Mouse (Mus musculus): ENCODE data around the gene Rnf41.

Gene Rnf41

DNA sequence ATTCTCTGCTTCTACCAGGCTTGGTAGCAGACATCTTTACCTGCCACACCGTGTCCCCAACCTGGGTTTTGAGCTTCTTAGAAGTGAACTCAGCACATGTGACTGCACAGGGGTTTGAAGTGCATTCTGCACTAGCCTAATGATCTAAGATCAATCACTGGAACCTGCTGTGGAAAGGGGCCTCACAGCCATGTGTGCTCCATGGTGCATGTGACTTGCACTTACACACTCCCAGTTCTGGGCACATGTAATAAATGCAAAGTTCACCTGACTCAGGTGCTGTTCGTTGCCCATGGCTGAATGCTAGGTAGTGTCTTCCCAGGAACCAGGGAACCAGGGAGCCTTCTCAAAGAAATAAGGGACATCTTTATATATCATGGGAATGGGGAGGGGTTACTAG, 22.0 kb downstream of the Rnf41 start:
- no peak for DNase-seq

DNA sequence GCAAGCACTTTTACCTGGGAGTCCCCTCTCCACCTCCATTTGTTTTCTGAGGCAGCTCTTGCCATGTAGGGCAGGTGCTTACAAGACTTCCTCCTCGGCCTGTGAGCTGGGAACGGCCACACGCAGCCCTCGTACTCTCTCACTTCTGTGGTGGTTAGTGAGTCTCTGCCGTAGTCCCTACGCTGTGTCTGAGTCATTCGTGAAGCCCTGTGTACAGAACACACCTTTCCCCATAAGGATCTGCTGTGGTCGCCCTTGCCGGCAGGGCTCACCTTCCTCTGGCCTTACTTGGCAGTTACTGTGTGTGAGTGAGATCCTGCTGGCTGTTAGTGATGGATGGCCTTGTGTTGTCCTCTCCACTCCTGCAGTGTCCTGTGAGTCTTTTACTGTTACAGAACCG, 23.2 kb downstream of the Rnf41 start:
- no peak for DNase-seq

- peak; percentile 75 for DNase-seq
Measured at GRCm38 (mm10) chr10:128435186-128435823, 23.8 kb downstream of the Rnf41 start.

- DNase-seq: peak; percentile 59
Measured at GRCm38 (mm10) chr10:128435873-128436272, 24.4 kb downstream of the Rnf41 start.

- peak; percentile 78 for DNase-seq
Measured at GRCm38 (mm10) chr10:128436376-128436775, 24.9 kb downstream of the Rnf41 start.

DNA sequence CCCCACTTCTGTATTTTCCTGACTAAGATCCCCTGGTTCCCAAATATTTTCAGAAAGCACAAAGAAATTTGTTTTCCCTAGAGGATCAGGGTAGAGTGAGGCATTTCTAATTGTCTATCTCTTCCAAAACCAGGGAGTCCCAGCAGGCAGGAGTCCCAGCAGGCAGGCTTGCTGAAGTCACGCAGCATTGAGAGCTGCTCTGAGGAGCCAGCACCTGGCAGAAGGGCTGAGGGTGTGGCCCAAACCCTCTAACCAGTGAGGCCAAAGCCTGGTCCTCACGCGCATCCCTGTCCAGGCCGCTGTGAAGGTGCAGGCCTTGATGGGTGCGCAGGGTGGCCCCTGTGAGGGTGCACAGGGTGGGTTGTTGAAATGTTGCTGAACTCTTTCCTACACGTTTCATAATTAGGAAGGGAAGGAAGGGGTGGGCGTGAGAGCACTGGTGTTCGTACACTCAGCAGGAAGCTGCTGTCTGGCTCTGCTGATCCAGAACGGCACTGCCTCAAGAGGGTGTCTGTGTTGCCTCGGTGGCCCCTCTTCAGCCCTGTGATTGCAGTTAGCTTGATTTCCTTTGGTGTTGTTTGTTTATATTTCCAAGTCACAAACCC, 27.3 kb downstream of the Rnf41 start:
- DNase-seq: no peak

DNA sequence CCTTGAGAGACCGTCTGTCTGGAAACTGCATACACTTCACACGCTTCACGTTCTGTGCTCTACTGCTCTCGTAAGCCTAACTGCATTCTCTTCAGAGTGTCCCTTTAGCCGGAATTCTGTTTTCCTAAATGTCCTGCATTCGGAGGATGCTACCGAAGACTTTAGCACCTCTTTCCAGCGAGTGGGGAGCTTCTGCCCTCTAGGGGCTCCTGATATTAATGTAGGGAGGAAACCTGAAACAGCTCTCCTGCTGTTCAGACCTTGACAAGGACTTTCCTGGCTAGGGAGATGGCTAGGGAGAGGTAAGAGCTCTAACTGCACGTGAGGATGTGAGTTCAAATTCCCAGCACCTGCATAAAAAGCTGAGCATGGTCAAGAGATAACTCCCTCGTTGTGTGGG, 28.9 kb downstream of the Rnf41 start:
- peak; percentile 49 for DNase-seq

GRCm38 (mm10) chr10:128441324-128442119, 30.1 kb downstream of the Rnf41 start:
- no peak for DNase-seq

DNA sequence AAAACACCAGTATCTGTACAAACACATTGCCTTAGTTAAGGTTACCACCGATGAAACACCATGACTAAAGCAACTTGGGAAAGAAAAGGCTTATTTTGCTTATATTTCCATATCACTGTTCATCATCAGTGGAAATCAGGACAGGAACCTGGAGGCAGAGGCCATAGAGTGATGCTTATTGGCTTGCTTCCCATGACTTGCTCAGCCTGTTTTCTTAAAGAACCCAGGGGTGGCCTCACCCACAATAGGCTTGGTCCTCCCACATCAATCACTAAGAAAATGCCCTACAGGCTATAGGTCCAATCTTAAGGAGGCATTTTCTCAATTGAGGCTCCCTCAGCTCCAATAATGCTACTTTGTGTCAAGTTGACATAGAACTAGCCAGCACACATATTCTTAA, 31.3 kb downstream of the Rnf41 start:
- DNase-seq: no peak

GRCm38 (mm10) chr10:128444354-128444753, 32.9 kb downstream of the Rnf41 start:
- no peak for DNase-seq

DNA sequence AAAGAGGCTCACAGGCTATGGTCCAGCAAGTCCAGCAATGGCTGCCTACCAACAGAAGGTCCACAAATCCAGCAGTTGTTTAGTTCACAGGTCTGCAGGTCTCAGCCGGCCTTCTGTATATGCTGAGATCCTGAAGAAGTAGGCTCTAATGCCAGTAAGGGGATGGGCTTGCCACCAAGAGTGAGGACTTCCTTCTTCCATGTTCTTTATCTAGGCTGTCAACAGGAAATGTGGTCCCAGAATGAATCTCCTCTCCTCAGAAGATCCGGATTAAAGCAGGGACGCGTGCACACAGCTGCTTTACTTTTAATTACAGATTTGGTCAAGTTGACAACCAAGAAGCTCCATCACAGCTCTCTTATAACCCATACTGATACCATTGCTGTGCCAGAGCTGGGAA, 34.0 kb downstream of the Rnf41 start:
- no peak for DNase-seq

GRCm38 (mm10) chr10:128451014-128451413, 39.6 kb downstream of the Rnf41 start:
- DNase-seq: no peak

- DNase-seq: no peak
Measured at GRCm38 (mm10) chr10:128454471-128454870, 43.0 kb downstream of the Rnf41 start.

DNA sequence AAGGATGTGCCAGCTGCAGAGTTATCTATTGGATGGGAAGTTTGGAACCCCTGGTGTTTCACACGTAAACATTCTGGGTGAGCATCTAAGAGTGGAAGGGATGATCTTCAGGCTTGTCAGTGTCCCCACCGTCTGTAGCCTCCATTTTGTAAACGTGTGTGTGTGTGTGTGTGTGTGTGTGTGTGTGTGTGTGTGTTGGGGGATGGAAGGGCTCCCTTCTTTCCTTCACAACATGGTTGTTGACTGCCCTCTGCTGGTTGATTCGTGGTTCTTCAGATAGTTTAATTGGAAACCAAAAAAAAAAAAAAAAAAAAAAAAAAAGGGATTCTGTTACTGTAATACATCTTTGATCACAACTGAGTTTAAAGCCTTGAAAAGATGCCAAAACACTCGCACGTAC, 43.8 kb downstream of the Rnf41 start:
- DNase-seq: peak; percentile 67

GRCm38 (mm10) chr10:128457676-128458075, 46.2 kb downstream of the Rnf41 start:
- DNase-seq: no peak

- no peak for DNase-seq
Measured at GRCm38 (mm10) chr10:128458348-128458718, 46.9 kb downstream of the Rnf41 start.

- DNase-seq: peak; percentile 87
Measured at GRCm38 (mm10) chr10:128458719-128459408, 47.4 kb downstream of the Rnf41 start, which contains the start of gene Smarcc2. Gene Smarcc2, plus strand, starts transcription at chr10:128459248.

DNA sequence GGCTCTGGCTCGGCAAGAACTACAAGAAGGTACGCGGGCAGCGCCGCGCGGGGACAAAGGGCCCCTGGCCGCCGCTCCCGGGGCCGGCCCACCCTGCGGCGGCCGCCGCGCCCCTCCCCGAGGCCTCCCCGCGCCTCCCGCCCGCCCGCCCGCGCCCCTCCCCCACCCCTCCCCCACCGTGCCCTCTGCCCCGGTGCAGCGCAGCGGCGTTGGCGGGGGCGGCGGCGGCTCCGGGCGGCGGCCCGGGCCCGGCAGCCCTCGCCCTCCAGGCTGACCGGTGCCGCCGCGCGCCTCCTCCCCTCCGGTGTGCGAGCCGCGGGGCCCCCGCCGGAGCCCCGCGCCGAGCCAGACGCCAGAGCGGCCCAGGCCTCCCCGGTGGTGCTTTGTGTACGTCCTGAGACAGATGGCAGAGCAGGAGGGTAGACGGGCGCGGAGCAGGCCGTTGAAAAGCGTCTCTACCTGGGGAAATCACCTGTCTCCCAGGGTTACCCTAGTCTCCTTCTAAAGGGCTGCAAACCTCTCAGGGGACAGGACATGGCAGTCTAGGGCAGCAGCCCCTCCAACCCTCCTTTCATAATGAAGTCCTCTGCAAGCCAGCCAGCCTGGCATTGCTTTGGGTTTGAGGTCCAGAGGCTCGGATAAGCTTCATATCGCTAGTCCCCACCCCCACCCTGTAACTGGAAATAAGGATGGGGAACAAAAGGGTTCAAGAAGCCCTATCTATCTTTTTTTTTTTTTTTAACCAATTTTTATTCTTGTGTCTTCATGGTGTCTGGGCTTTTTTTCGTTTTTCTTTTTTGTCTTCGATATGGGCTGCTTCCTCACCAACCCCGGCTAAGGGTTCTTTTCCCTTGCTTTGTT, 48.2 kb downstream of the Rnf41 start:
- DNase-seq: peak; percentile 75

- DNase-seq: no peak
Measured at GRCm38 (mm10) chr10:128460270-128460630, 48.8 kb downstream of the Rnf41 start.

DNA sequence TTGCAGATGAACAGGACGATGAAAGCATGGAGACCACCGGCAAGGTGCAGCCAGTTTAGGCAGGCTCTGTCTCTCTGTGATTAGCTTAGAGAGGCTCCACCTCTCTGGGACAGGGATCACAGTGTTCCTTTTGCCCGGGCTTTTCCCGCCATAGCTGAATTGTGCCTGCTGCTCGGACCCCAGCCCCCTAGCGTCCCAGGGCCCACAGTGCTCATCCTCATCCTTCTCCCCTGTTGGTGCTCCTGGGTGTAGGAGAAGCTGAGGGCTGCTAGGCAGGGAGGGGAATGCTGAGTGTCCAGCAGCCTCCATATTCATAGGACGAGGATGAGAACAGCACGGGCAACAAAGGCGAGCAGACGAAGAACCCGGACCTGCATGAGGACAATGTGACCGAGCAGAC, 62.9 kb downstream of the Rnf41 start:
- no peak for DNase-seq

- DNase-seq: no peak
Measured at GRCm38 (mm10) chr10:128486370-128486769, 74.9 kb downstream of the Rnf41 start.

Measured in cerebellum, adult 11-12 months (tissue).